Mouse (Mus musculus) 3T3-L1 (cell line): ENCODE measurements around the gene Plekha7.

ENCODE experiments used
- DNase-seq: peaks from one replicate; pipeline ENCODE4 v3.0.0-alpha.2; 2015; ENCODE audit warnings: low read depth, low spot score

Plekha7 gene

DNA sequence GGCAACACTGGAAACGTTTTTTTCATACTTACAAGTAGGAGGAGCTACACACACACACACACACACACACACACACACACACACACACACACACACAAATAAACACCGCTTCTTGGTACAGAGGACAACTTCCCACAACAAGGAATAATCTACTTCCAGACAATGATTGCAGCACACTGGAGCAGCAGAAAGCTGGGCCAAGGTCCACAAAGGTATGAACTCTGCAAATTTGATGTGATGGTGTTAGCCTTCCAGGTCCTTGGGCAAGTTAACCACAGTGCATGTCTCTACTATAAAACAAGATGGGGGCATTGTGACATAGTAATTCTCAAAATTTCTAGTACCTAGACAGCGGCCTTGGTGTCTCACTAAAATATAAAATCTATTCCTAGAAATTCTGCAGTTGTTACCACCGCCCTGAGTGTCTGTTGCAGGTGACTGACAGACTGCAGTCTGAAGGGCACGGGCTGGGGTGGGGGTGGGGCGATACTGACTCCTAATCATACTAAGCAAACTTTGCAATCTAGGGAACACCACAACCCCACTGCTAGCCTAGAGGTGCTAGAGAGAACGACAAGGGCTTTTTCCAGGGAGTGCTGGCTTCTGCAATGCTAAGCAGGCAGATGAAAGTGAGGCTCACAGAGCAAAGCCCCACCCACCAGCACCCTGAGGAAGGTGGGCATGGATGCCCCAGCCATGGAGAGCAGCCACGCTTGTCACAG is 85.7 kb downstream of the Plekha7 start:
- DNase-seq = no peak

DNA sequence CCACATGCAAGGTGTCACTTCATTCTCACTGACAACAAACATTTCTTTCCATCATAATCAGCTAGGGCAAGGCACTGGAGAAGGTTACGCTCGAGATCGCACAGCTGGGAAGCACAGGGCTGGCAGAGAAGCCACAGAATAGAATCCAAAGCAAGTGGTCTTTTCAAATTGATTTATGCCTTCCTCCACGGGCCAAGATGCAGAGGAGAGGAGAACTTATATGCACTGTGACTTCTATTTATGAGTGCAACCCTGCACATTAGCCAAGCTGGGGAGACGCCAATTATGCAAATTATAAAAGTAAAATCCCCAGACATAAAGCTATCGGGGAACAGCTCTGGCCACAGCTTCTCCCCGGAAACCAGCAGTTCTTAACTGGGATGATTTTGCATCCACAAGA is 86.3 kb downstream of the Plekha7 start:
- DNase-seq = no peak

DNA sequence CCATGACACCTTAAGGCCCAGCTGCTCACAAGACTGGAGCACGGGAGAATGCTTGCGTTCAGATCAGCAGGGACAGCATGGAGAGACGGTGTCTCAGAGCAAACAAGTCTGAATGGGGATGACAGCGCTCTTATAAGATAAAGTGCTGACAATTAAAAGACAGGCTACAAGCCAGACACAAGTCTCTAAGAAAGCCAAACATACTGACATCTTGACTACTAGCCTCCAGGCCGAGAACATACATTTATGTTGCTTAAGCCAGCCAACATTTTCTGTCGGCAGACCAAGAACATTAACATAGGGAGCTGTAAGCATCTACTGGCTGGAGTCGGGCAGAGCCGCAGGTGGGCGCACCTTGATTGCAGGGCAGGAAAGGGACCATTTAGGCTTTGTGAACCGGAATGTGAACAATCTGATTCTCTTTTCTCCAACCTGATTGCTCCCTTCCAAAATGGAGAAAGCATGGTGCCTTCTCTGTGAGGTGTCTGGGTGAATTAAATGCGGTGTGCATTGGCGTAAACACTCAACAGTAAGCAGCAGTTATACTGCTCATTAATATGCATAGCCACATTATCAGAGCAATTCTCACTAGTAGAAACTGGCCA is 88.0 kb downstream of the Plekha7 start:
- no peak for DNase-seq

DNA sequence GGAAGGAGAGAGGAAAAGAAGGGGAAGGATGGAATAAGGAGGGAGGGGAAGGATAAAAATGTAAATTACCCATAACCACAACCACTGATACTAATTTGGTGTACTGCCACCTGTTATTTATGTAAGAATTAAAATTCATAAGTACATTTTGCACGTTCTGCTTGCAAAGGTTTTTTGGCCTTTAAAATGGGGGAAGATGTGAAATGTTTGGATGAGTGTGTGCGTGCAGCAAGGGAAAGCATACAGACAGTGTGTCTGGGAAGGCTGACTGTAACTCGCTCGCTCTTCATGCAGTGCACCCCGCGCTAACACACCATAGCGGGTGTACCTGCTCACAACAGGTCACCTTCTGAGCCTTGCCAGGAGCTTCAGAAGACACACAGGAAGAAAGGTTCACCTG is 90.4 kb downstream of the Plekha7 start:
- no peak for DNase-seq

DNA sequence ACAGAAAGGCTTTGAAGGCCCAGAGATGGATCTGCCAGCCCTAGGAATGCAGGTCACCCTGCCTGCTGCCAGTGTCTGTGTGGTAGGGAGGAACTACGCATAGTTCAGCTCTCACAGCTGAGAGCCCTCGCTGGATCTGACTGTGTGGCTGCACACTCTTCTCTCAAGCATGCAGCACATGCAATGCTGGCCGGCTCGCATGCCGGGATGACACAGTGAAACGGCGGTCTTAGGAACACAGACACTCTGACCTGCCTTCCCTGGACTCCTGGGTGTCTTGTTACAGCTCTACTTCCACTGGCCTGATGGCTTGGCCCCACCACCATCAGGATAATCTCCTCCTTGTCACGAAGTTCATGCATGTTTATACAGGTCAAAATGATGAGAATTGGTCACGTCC is 96.3 kb downstream of the Plekha7 start:
- DNase-seq = no peak

DNA sequence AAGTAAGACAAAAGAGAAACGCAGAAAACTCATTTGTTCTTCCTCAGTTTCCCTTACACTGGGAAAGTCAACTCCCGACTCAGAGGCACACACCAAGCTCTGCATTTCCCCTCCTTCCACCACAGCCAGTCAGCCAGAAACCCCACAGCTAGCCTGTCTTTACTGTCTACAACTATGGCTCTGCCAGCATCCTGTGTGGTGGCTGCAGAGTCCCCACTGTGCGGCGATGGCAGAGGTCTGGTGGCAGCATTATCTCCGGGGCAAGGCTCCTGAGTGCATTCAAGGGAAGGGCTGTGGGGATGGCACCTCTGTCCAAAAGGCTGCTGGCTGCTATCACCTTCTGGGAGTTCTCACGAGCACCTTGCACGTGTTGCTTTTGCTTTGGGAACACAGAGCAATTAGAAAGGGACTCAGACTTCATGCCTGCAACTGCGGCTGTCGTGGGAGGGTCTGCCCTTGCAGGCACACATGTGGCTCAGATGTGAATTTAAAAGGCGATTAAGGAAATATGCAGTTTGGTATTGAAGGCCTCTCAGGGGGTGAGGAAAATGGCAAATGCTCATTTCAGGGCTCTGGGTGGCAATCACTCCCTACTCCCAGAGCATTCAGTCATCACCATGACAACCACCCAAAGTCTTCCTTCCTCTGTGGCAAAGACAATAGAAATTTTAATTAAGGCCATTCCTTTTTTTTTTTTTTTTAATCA is 98.1 kb downstream of the Plekha7 start:
- DNase-seq = no peak

DNA sequence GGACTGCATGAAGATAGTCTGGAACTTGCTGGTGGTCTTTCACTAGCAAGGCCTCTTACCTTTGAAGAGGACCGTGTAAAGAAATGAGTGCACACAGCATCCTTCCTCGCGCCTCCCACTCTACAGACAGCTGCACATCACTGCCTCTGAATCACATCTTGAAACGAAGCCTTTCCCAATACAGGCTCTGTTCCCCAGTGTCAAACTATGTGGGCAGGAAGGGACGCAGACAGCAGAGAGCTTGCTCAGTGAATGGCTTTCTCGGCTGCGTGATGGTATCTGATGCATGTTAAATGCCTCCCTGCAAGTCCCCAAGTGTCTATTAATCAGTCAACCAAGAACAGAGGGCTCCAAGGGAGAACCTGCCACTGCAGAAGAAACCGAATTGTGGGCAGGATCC is 99.3 kb downstream of the Plekha7 start:
- no peak for DNase-seq

DNA sequence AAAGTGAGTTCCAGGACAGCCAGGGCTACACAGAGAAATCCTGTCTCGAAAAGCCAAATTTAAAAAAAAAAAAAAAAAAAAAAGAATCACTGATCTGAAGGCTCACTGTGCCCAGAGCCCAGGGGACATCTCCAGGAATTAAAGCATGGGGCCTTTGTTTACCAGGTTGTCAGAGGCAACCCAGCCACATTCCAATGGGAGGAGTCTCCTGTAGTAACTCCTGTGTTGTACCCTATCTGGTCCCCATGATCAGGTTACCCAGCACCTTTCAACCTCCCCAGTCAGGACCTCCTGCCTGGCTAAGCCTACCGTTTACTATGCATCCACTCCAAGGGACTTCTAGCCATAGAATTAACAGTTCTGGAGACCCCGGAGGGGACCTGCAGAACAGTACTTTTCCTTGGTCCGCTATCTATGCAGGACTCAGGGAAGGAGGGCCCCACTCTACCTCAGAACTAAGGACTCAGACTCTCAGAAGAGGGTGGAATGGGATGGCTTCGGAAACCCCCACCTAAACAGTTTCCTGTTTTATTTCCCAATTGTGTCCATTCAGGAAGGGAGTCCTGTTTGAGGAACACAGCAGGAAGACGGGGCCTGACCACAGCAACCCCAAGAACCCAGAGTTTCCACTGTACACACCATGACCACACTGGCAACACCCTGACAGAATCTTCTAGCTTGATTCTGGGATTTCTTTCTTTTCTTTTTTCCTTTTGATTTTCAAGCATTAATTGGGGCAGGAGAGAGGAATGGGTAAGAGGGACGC is 101.2 kb downstream of the Plekha7 start:
- DNase-seq = no peak

DNA sequence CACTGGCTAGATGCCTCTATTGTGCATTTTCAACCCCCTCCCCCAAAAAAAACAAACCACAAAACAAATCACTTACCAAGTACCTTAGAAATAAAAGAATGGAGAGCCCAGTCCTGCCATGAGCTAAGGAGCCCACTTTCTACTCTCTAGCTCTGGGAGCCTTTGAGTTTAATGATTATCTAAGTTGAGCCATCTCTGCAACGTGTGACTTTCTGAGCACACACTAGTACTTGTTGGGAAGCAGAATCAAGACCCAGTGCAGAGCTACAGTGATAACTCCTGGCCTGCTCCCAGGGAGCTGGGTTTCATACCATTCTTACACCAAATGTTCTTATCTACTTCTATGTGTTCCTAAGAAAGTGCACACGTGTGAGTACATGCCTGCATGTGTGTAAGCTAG is 102.7 kb downstream of the Plekha7 start:
- no peak for DNase-seq

DNA sequence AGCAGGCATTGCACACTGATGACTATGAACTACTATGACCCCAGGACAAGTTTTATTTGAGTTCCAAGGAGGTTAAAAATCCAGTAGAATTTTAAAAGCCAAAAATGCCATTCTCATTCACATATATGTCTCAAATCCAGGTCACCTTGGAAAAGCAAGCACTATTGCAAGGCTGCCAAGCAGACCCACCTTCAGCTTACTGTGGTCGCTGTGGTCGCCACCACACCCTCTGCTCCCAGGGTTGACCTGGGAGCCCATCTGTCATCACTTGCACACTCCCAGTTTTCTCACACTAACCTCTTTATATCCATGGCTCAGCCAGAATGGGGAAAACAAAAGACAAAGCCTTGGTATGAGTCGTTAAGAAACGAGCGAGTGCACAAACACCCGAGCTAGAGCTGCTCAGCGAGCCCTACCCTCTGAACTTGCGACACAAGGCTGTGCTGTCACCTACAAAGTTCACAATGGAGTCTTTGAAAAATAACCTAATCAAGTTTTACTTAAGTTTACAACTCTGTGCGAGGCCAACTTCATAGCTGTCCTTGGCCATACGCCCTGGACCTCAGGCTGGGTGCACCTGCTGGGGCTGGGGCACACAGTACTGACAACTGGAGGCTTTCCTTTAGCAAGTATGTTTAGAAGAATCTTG is 106.0 kb downstream of the Plekha7 start:
- DNase-seq = peak; percentile 13

DNA sequence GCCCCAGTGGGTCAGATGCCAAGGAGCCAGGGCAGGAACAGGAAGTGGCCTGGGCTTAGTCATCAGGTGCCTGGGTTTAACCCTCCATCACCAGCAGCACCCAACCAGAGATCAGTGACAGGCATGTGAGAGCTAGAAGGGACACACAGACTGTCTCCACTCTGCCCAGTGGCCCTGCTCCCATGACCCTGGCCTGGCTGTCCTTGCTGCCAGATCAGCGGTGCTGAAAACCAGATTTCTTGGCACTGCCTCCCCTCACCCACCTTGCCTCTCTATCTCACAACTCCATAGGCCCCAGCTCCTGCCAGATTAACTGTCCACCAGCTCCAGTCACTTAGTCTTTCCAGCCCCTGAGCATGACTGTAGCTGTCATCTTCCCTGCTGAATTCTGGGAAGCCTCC is 107.2 kb downstream of the Plekha7 start:
- peak; percentile 7 for DNase-seq

DNA sequence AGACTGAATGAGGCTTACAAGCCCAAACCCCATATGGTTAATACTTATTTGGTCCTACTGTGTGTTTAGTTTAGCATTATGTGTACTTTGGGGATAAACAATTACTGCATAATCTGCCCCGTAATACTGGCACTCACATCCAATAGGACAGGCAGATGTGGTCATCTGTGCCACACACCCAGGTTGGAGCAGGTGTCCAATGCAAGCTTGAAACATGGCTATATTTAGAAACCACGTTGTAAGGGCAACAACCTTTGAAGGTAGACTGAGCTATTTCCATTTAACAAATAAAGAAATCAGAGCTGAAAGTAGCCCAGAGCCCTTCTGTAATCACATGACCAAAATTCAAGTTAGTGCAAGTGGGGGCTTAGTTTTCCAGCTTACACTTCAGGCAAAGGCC is 107.6 kb downstream of the Plekha7 start:
- DNase-seq = no peak

DNA sequence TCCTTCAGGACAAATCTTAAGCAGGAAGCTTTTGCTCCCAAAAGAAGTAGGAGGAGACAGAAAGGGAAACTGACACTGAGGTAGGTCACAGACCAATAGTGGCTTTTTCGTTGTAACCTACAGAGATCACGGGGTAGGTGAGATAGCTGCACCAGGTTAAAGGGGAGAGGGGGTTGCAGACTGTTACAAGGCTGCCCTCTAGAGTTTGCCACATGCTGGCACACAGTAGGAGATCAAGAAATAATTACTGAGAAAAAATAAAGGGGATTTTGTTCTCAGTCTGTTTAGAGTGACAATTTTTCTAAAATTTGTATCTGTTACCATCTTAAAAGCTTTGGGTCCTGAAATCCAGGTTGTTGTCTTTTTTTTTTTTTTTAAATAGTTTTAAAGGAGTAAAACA is 109.3 kb downstream of the Plekha7 start:
- no peak for DNase-seq

DNA sequence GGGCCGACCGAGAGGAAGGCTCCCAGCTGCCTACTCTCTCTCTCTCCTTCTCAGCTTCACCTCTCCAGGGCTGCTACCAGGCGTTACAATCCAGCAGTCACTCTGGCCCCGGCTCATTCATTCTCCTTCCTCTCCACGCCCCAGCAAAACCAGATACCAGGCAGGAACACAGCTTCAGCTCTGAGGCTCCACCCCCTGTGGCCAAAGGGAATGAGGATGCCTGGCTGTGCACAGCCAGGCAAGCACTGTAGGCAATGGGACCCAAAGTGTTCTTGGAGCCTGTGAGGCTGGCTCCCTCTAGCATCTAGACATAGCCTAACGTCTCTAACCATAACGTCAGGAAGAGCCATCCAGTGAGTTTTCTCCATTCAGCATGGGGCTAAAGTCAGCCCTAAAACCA is 109.8 kb downstream of the Plekha7 start:
- peak; percentile 16 for DNase-seq

DNA sequence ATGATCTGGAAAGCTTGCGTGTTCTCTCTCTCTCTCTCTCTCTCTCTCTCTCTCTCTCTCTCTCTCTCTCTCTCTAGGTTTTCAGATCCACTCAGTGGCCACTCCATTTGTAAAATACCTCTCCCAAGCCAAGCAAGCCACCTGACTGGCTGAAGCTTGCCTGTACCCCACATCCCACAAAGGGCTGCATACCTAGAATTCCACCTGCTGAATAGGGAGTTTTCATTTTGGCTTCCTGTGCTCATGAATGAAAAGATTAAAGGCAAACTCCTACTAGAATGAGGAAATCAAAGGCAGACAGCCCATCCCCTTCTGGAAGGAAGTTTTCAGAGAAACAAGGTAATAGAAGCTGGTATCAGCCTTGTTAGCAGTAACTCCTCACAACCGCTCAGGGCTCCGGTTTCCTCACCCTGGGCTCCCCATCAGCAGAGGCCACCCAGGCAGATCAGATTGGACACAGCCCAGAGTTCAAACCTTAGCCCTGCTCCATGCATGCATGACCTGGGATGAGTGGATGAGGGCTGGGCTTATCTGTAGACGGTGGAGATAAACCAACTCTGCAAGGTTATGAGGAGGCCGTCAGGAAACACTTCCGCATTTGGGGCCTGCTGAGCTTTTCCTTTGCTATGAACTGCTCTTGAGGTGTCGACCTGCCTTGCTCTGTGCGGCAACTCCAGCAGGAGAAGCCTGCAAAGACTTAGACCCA is 111.0 kb downstream of the Plekha7 start:
- no peak for DNase-seq

DNA sequence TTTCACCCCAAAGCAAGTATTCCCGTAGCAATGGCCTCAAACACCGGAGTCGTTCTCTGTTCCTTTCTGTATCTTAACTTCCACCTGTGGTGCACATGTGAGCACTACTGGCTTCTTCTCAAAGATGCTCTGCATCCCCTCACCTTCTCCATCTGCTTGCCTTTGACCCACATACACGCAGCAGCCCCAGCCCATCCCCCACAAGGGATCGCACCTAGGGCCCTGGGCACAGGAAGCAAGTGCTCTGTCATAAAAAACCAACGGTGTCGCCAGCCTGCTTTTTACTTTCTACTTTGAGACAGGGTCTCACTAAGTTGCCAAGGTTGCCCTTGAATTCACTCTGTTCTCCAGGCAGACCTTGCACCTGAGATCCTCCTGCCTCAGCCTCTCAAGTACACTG is 113.2 kb downstream of the Plekha7 start:
- no peak for DNase-seq

DNA sequence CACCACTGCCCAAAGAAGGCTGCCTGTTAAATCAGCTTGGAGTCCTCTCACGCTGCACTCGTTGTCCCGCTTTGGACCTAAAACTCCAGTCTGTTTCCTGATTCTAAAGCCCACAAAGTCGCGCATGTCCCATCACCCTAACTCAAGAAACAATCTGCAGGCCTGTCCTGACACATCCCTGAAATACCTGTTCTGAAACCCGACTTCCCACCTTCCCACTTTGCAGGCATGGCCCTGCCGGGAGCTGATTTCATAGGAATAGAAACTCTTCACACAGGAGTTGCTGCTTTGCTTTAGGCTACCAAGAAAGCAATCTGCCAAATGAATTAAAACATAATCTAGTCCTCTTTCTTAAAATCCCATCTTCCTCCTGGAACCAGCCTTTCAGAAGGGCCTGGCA is 115.2 kb downstream of the Plekha7 start:
- no peak for DNase-seq

DNA sequence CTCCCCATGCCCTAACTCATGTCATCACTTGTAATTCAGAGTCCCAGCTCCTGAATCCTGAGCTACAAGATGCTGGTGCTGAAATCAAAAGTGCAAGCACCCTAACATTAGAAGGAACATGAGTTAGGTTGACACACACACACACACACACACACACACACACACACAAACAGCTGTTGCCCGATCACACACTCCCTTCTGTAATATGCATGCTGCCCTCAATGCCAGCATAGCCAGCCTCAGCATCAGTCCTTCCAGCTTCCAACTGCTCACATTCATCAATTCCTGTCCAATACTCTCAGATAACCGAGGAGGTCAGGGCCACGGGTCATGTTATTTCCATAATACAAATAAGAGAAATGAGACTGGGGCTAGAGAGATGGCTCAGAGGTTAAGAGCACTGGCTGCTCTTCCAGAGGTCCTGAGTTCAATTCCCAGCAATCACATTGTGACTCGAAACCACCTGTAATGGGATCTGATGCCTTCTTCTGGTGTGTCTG is 116.0 kb downstream of the Plekha7 start:
- DNase-seq = no peak

DNA sequence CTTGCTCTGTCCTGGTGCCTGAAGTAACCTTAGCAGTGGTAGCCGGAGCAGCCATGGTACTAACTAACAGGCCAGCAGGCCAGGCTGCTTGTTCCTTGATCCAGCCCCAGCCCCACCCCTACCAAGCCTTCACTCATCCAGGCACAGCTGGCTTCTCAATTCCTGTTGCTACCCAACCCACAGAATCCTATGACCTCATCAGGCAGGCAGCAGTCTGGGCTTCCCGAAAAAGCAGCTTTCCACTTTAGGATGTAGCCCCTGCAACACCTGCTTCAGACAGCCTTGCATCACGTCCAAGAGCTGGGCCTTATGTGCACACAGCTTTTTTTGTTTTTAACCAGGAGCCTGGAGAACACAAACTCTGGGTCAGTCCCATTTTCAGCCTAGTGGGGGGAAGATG is 117.0 kb downstream of the Plekha7 start:
- peak; percentile 6 for DNase-seq

DNA sequence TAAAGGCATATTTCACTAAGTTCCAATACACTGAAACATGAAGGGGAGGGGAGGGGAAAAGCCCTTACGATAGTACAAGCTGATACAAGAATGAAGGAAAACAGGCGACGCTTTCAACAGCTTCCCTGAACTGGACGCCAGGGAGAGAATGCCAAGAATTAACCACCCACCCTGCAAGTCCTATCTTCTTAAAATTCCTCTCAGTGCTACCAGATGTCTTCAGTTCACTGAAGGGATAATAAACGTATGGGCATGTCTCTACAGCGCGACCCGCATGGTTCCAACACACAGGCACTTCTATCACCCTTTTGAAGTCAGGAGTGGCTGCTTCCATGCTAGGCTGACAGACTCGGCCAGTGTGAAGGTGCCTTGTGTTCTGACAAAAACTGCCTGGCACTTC is 118.5 kb downstream of the Plekha7 start:
- no peak for DNase-seq

DNA sequence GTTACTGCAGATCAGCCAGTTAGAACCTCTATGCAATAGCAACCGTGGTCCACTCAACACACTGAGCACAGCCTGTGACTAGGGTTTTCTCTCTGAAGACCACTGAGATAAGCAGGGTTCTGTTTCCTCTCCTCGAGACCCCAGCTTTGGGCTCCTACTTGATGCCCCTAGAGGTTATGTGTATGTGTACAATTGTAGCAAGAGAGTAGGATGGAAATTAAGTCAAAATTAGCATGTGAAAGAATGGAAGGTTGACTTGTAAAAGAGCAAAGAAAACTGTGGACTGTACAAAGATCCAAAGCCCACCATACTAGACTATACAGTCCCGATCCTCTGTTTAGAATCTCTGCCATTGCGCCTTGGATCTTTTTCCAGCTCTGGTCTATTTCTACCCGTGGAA is 119.8 kb downstream of the Plekha7 start:
- no peak for DNase-seq
